Mouse (Mus musculus): ENCODE measurements around the gene Tcea3. TPM values are rescaled to one million over a fixed set of nuclear protein-coding genes. Genes with fewer than 3 reads are reported as not detected.

The Tcea3 gene
- polyA plus RNA-seq, 1 experiment from 2014 or later = 1.2 TPM

DNA sequence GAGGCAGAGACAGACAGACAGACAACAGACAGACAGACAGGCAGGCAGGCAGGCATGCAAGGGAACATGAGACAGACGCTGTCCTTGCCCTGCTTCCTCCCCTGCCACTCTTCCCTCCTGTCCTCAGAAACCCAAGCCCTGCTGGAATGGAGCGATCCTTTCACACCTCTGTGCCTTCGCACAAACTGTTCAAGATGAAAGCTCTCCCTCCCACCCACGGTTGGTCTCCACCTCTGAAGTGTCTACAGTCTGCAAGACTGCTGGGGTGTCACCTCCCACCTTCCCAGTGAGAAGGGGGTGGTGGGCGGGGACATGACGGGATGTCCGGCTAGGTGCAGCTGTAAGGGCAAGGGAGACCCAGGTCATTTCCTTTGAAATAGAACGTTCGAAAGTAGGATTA lies 34.1 kb downstream of the Tcea3 start:
- Histone ChIP-seq H3K9me3 (replicated peaks; ENCODE audit: control insufficient read depth, low read length, poor library complexity, severe bottlenecking) (no peaks in the 10 kb centered on the region), H3K4me3 (ENCODE audit: low read depth, low read length) (no peak overlapping the region), H3K36me3 (ENCODE audit: control insufficient read depth, insufficient read depth, low read length) (no peaks in the 10 kb centered on the region), H3K4me1 (ENCODE audit: control insufficient read depth, insufficient read depth, low read length) (peaks cover 25% of the 10 kb centered on the region), H3K4me2 (ENCODE audit: low read length) (no peak overlapping the region), H3K27me3 (ENCODE audit: control insufficient read depth, insufficient read depth, low read depth, low read length) (no peaks in the 10 kb centered on the region), H3K9ac (ENCODE audit: low read depth, low read length) (no peak overlapping the region), H3K27ac (ENCODE audit: low read length) (no peak overlapping the region)
- no peak for ATAC-seq
- 60% methylated on average over 9 of the region's 9 CpGs for WGBS

DNA sequence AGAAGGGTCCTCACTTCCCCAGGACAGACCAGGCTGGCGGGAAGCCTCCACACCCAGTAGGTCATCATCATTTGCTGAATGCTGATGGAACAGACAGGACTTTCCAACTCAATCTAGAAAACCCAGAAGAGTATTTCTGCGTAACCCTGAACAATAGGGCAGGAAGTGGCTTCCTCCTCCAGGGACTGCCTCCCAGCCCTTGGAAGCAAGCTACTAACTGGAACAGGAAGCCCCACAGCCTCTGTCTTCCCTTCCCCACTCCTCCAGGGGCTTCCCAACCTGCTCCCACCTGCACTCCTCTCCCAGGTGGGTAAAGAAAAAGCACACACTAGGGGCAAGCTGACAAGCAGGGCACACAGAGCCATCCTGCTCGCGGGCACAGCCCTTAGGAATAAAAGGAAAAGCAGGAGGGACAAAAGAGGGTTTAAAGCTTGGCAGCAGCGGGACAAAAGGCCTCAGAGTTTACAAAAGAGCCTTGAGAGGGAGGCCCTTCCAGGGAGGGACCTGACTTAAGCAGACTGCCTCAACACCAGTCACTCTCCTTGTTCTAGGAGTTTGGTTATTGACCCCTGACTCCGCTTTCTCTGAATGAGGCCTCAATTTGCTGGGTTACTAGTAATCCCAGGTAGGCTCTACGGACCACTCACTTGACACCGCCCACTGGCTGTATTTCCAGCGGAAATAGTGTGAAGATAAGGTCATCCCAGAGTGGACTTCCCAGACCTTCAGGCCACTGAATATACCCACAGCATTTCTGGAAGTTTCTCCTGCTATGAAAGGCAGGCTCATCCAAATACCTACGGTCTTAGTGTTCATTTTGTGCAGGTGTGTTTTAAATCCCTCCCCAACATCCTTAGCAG lies 35.3 kb downstream of the Tcea3 start:
- Histone ChIP-seq H3K27ac (ENCODE audit: low read length) (peak overlapping the region; percentile 94), H3K4me1 (ENCODE audit: control insufficient read depth, insufficient read depth, low read length) (peaks cover 33% of the 10 kb centered on the region), H3K9me3 (replicated peaks; ENCODE audit: control insufficient read depth, low read length, poor library complexity, severe bottlenecking) (no peaks in the 10 kb centered on the region), H3K9ac (ENCODE audit: low read depth, low read length) (peak overlapping the region; percentile 8; the same call in 1 of the 2 replicates), H3K4me2 (ENCODE audit: low read length) (no peak overlapping the region), H3K27me3 (ENCODE audit: control insufficient read depth, insufficient read depth, low read depth, low read length) (no peaks in the 10 kb centered on the region), H3K4me3 (ENCODE audit: low read depth, low read length) (no peak overlapping the region), H3K36me3 (ENCODE audit: control insufficient read depth, insufficient read depth, low read length) (no peaks in the 10 kb centered on the region; the same call in 1 of the 2 replicates)
- ATAC-seq = no peak
- WGBS = 13% methylated on average over 10 of the region's 10 CpGs

DNA sequence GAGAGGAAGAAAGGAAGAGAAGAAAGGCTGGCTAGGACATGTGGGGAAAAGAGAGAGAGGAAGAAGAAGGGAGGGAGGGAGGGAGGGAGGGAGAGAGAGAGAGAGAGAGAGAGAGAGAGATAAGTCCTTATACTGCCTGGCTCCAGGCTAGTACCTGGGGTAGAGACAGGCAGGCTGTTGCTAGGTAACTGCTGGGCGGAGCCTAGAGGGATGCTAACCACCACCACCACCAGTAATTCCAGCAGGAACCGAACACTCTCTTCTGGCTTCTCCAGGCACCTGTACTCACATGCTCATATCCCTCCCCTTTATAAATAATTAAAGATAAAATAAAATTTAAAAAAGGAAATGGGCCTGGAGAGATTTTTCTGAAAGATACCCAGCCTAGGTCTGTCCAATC lies 36.3 kb downstream of the Tcea3 start:
- Histone ChIP-seq H3K4me3 (ENCODE audit: low read depth, low read length) (peak overlapping the region; percentile 60; the same call in 1 of the 2 replicates), H3K4me1 (ENCODE audit: control insufficient read depth, insufficient read depth, low read length) (peaks cover 33% of the 10 kb centered on the region), H3K4me2 (ENCODE audit: low read length) (peak overlapping the region; percentile 65), H3K27ac (ENCODE audit: low read length) (peak overlapping the region; percentile 94), H3K9me3 (replicated peaks; ENCODE audit: control insufficient read depth, low read length, poor library complexity, severe bottlenecking) (no peaks in the 10 kb centered on the region; the same call in 1 of the 2 replicates), H3K36me3 (ENCODE audit: control insufficient read depth, insufficient read depth, low read length) (peaks cover 6% of the 10 kb centered on the region; the same call in 1 of the 2 replicates), H3K9ac (ENCODE audit: low read depth, low read length) (peak overlapping the region; percentile 69; the same call in 1 of the 2 replicates), H3K27me3 (ENCODE audit: control insufficient read depth, insufficient read depth, low read depth, low read length) (no peaks in the 10 kb centered on the region)
- 16% methylated on average over 2 of the region's 2 CpGs for WGBS
- ATAC-seq = peak; percentile 43; the same call in 1 of the 2 replicates

DNA sequence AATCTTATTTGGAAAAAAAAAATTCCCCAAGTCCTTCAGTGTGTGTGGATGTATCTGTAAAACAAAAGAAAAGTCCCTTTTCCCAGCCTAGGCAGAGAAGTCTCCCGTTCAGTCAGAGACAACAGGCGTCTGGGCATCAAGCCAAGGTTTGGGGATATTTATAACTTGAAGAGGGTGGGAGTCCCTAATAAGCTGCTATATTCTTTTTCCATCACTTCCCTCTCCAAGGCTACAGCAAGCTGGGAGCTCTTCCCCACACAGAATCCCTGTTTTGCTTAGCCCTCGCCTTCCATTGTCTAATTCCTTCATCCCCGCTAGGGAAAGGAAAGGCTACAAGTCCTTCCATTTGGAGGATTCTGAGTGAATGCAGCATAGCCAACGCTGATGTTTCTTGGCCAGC lies 36.9 kb downstream of the Tcea3 start, which contains the start of gene Zfp46:
Gene Zfp46, plus strand, starts transcription at position 229 of the 400 bp plus-strand sequence.
- Histone ChIP-seq H3K27ac (ENCODE audit: low read length) (peak within 1 kb of the TSS; percentile 94), H3K36me3 (ENCODE audit: control insufficient read depth, insufficient read depth, low read length) (peaks cover 7% of the 10 kb centered on the region; the same call in 1 of the 2 replicates), H3K4me3 (ENCODE audit: low read depth, low read length) (peak within 1 kb of the TSS; percentile 60), H3K4me1 (ENCODE audit: control insufficient read depth, insufficient read depth, low read length) (peaks cover 33% of the 10 kb centered on the region), H3K9me3 (replicated peaks; ENCODE audit: control insufficient read depth, low read length, poor library complexity, severe bottlenecking) (no peaks in the 10 kb centered on the region; the same call in 1 of the 2 replicates), H3K4me2 (ENCODE audit: low read length) (peak within 1 kb of the TSS; percentile 65), H3K9ac (ENCODE audit: low read depth, low read length) (peak within 1 kb of the TSS; percentile 69), H3K27me3 (ENCODE audit: control insufficient read depth, insufficient read depth, low read depth, low read length) (no peaks in the 10 kb centered on the region)
- ATAC-seq = no peak
- 13% methylated on average over 5 of the region's 5 CpGs for WGBS

DNA sequence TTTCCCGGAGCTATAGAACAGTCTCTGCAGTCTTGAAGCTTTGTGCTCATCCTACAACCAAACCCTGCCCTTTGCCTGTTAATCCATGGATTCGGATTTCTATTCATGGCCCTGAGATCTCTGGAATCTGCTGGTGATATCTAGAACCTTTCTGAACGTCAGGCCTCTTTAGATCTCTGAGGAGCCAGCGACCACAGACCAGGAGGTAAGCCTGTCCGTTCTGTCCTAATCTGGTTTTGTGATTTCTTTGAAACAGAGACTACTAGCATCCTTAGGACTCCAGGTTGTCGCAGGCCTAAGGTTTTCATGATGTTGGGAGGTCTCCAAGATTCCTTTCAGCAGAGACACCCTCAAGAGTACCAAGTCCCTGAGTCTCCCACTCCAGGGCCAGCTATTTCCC lies 37.4 kb downstream of the Tcea3 start:
- peaks cover 9% of the 10 kb centered on the region for H3K36me3 ChIP-seq (ENCODE audit: control insufficient read depth, insufficient read depth, low read length)
- WGBS = 17% methylated on average over 6 of the region's 6 CpGs
- ATAC-seq = no peak

DNA sequence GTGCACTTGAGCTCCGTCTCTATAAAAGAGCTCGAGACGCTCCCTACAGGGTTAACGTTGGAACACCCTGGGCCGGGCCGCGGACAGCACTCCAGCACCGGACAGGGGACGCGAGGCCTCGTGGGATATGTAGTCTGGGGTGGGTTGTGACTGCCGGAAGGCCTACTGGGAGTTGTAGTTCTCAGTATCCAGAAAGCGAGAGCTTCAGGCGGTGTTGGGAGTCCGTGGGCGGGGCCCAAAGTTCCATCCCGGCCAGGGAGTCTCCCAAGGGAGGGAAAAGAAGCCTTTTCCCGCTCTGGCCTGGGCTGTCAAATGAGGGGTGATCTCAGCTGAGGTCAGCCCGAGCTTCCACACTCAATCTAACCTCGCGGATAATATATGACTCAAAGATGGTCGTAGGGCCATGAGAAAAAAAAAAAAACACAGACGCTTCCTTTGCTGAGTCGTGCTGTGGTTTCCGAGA lies 37.9 kb downstream of the Tcea3 start:
- WGBS = under 1% methylated on average over 25 of the region's 25 CpGs
- H3K9me3 ChIP-seq (replicated peaks; ENCODE audit: control insufficient read depth, low read length, poor library complexity, severe bottlenecking) = no peaks in the 10 kb centered on the region; the same call in 1 of the 2 replicates
- peak overlapping the region; percentile 65 for H3K4me2 ChIP-seq (ENCODE audit: low read length)
- H3K4me3 ChIP-seq (ENCODE audit: low read depth, low read length) = peak overlapping the region; percentile 60
- no peaks in the 10 kb centered on the region for H3K27me3 ChIP-seq (ENCODE audit: control insufficient read depth, insufficient read depth, low read depth, low read length)
- peaks cover 14% of the 10 kb centered on the region for H3K36me3 ChIP-seq (ENCODE audit: control insufficient read depth, insufficient read depth, low read length)
- H3K4me1 ChIP-seq (ENCODE audit: control insufficient read depth, insufficient read depth, low read length) = peaks cover 33% of the 10 kb centered on the region
- peak overlapping the region; percentile 69 for H3K9ac ChIP-seq (ENCODE audit: low read depth, low read length)
- peak overlapping the region; percentile 94 for H3K27ac ChIP-seq (ENCODE audit: low read length)
- peak; percentile 95 for ATAC-seq

More for the DNA sequence above, 37.4 kb downstream of the Tcea3 start:
- peaks cover 33% of the 10 kb centered on the region for H3K4me1 ChIP-seq (ENCODE audit: control insufficient read depth, insufficient read depth, low read length)
- H3K9ac ChIP-seq (ENCODE audit: low read depth, low read length) = peak overlapping the region; percentile 69
- H3K9me3 ChIP-seq (replicated peaks; ENCODE audit: control insufficient read depth, low read length, poor library complexity, severe bottlenecking) = no peaks in the 10 kb centered on the region; the same call in 1 of the 2 replicates
- H3K4me3 ChIP-seq (ENCODE audit: low read depth, low read length) = peak overlapping the region; percentile 60
- peak overlapping the region; percentile 94 for H3K27ac ChIP-seq (ENCODE audit: low read length)
- peak overlapping the region; percentile 65 for H3K4me2 ChIP-seq (ENCODE audit: low read length)
- no peaks in the 10 kb centered on the region for H3K27me3 ChIP-seq (ENCODE audit: control insufficient read depth, insufficient read depth, low read depth, low read length)

DNA sequence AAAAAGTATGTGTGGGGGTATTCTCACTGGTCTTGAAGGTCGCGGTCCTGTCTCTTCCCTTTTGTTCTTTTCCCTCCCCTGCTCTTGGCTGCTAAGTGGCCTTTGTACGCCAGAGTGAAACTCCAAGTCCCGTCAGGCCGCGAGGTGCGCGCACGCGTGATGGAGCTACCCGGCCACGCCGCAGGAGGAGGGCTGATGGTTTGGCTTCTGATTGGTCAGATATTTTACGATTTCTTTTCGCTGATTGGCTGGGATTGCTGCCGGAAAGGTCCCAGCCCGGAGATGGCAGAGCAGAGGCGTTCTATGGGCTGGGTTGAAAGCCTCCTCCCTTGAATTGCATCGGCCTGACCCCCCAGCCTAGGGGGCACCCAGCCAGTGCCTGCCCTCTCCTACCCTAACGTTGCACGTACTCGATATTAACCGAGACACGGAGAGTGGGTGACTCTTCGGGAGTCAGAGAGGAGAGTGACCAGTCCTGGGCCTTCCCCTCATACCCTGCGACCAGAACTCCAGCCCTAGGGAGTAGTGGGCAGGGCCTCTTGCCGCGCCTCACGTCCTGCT lies 38.4 kb downstream of the Tcea3 start:
- peak overlapping the region; percentile 76 for H3K9ac ChIP-seq (ENCODE audit: low read depth, low read length)
- H3K4me3 ChIP-seq (ENCODE audit: low read depth, low read length) = peak overlapping the region; percentile 60
- peaks cover 34% of the 10 kb centered on the region for H3K4me1 ChIP-seq (ENCODE audit: control insufficient read depth, insufficient read depth, low read length)
- peak; percentile 91 for ATAC-seq
- H3K27me3 ChIP-seq (ENCODE audit: control insufficient read depth, insufficient read depth, low read depth, low read length) = no peaks in the 10 kb centered on the region
- WGBS = under 1% methylated on average over 29 of the region's 29 CpGs
- H3K27ac ChIP-seq (ENCODE audit: low read length) = peak overlapping the region; percentile 94
- no peaks in the 10 kb centered on the region; the same call in 1 of the 2 replicates for H3K9me3 ChIP-seq (replicated peaks; ENCODE audit: control insufficient read depth, low read length, poor library complexity, severe bottlenecking)
- peak overlapping the region; percentile 70 for H3K4me2 ChIP-seq (ENCODE audit: low read length)
- peaks cover 19% of the 10 kb centered on the region for H3K36me3 ChIP-seq (ENCODE audit: control insufficient read depth, insufficient read depth, low read length)

DNA sequence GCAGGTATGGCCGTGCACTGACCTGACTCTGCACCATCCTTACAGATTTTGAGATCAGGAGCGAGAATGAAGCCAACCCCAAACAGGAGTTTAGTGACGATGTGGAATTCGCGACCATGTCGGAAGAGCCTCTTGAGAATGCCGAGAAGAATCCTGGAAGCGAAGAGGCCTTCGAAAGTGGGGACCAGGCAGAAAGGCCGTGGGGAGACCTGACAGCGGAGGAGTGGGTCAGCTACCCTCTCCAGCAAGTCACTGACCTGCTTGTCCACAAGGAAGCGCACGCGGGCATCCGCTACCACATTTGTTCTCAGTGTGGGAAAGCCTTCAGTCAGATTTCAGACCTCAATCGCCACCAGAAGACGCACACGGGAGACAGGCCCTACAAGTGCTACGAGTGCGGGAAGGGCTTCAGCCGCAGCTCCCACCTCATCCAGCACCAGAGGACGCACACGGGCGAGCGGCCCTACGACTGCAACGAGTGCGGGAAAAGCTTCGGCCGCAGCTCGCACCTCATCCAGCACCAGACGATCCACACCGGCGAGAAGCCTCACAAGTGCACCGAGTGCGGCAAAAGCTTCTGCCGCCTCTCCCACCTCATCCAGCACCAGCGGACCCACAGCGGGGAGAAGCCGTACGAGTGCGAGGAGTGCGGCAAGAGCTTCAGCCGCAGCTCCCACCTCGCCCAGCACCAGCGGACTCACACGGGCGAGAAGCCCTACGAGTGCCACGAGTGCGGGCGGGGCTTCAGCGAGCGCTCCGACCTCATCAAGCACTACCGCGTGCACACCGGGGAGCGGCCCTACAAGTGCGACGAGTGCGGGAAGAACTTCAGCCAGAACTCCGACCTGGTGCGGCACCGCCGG lies 42.6 kb downstream of the Tcea3 start:
- H3K4me3 ChIP-seq (ENCODE audit: low read depth, low read length) = no peak overlapping the region
- H3K9me3 ChIP-seq (replicated peaks; ENCODE audit: control insufficient read depth, low read length, poor library complexity, severe bottlenecking) = no peaks in the 10 kb centered on the region; the same call in 1 of the 2 replicates
- WGBS = 28% methylated on average over 65 of the region's 66 CpGs
- H3K36me3 ChIP-seq (ENCODE audit: control insufficient read depth, insufficient read depth, low read length) = peaks cover 33% of the 10 kb centered on the region
- no peak overlapping the region for H3K27ac ChIP-seq (ENCODE audit: low read length)
- peaks cover 13% of the 10 kb centered on the region for H3K4me1 ChIP-seq (ENCODE audit: control insufficient read depth, insufficient read depth, low read length)
- ATAC-seq = no peak
- no peak overlapping the region; the same call in 1 of the 2 replicates for H3K9ac ChIP-seq (ENCODE audit: low read depth, low read length)
- peak overlapping the region; percentile 15; the same call in 1 of the 2 replicates for H3K4me2 ChIP-seq (ENCODE audit: low read length)
- H3K27me3 ChIP-seq (ENCODE audit: control insufficient read depth, insufficient read depth, low read depth, low read length) = no peaks in the 10 kb centered on the region
